Mouse (Mus musculus) stomach, postnatal 0 days (tissue): Measurements from ENCODE around the gene Mc3r. TPM values are rescaled to one million over a fixed set of nuclear protein-coding genes. Genes with fewer than 3 reads are reported as not detected.
A peak's percentile ranks its signal among the peaks of the same experiment; 100 is the strongest.

ENCODE experiments used
- ATAC-seq: fragments of 200-750 bp; cut with Nextera tagmentation; 2 replicates; pipeline ENCODE4 v1.8.0; 2017; ENCODE audit not compliant: low FRiP score, low TSS enrichment
- DNase-seq: peaks from one replicate; pipeline ENCODE4 v3.0.0-alpha.2; 2016; ENCODE audit warnings: low spot score
- H3K27ac ChIP-seq: fragments of 300-500 bp; sonication (generic); replicated peaks from 2 replicates; pipeline ENCODE4 v1.5.1; 2014; ENCODE audit warnings: mild to moderate bottlenecking, control low read depth
- H3K27me3 ChIP-seq: fragments of 300-500 bp; sonication (generic); 2 replicates; pipeline ENCODE4 v1.6.1; 2014; ENCODE audit warnings: low read length; ENCODE audit not compliant: control insufficient read depth, insufficient read depth
- H3K36me3 ChIP-seq: fragments of 300-500 bp; sonication (generic); 2 replicates; pipeline ENCODE4 v1.6.1; 2014; ENCODE audit warnings: low read length, mixed read lengths; ENCODE audit not compliant: control insufficient read depth, insufficient read depth
- H3K4me1 ChIP-seq: fragments of 300-500 bp; sonication (generic); replicated peaks from 2 replicates; pipeline ENCODE4 v1.6.1; 2014; ENCODE audit warnings: antibody characterized with exemption; ENCODE audit not compliant: control insufficient read depth, insufficient read depth
- H3K4me2 ChIP-seq: fragments of 300-500 bp; sonication (generic); replicated peaks from 2 replicates; pipeline ENCODE4 v1.6.1; 2014; ENCODE audit warnings: low read depth, mild to moderate bottlenecking, control low read depth, moderate library complexity
- H3K4me3 ChIP-seq: fragments of 300-500 bp; sonication (generic); 2 replicates; pipeline ENCODE4 v1.5.1; 2014; ENCODE audit warnings: low read depth, low read length, control low read depth
- H3K9ac ChIP-seq: fragments of 300-500 bp; sonication (generic); 2 replicates; pipeline ENCODE4 v1.6.1; 2014; ENCODE audit warnings: mild to moderate bottlenecking, low read length, control low read depth, mixed read lengths
- H3K9me3 ChIP-seq: fragments of 300-500 bp; sonication (generic); 2 replicates; pipeline ENCODE4 v1.6.1; 2016; ENCODE audit warnings: low read length; ENCODE audit not compliant: control insufficient read depth
- CTCF ChIP-seq: IDR thresholded peaks from 2 replicates; pipeline ENCODE4 v1.5.1; 2016; ENCODE audit warnings: antibody characterized with exemption, low read depth, mild to moderate bottlenecking, moderate library complexity
- EP300 ChIP-seq: optimal IDR thresholded peaks from 2 replicates; pipeline ENCODE3; 2016; ENCODE audit warnings: antibody characterized with exemption
- WGBS: fragments of 180-500 bp; shearing (Covaris S2); extraction: QIAGEN DNeasy Blood & Tissue Kit; methylation state at CpG from one replicate; pipeline ENCODE4 v1.1.7; 2014; 5-methylcytosine and 5-hydroxymethylcytosine counted together
- polyA plus RNA-seq: library from polyadenylated mRNA; unstranded; fragments of >200 nt; fragmentation: Nextera tagmentation; extraction: Ambion mirVana; gene quantifications from 2 replicates; pipeline ENCODE4 v1.2.1, GENCODE M21; 2015

The Mc3r gene
- polyA plus RNA-seq, 1 experiment from 2014 or later: not detected

- Histone ChIP-seq H3K36me3 (no peaks in the 10 kb centered on the region), H3K4me2 (no peak overlapping the region), H3K9ac (no peak overlapping the region), H3K27me3 (no peaks in the 10 kb centered on the region), H3K9me3 (no peaks in the 10 kb centered on the region), H3K4me1 (no peaks in the 10 kb centered on the region), H3K4me3 (no peak overlapping the region), H3K27ac (no peak overlapping the region)
- TF ChIP-seq EP300: no peak
- no peak for TF ChIP-seq CTCF
- DNase-seq (no peak), ATAC-seq (0 out of 2 replicates have a peak, but pooled peaks have one; percentile 8)
- 41% methylated on average over 4 of the region's 4 CpGs for WGBS
Measured at GRCm38 (mm10) chr2:172230126-172230525, 18.2 kb upstream of the Mc3r start.

GRCm38 (mm10) chr2:172238220-172238619, 10.1 kb upstream of the Mc3r start:
- 75% methylated on average over 5 of the region's 5 CpGs for WGBS
- ATAC-seq (no peak), DNase-seq (no peak)
- Histone ChIP-seq H3K27ac (no peak overlapping the region), H3K9ac (no peak overlapping the region), H3K36me3 (no peaks in the 10 kb centered on the region), H3K4me2 (no peak overlapping the region), H3K4me1 (no peaks in the 10 kb centered on the region), H3K9me3 (no peaks in the 10 kb centered on the region), H3K4me3 (no peak overlapping the region), H3K27me3 (no peaks in the 10 kb centered on the region)
- TF ChIP-seq EP300 (no peak), CTCF (no peak)

- H3K27ac ChIP-seq: no peak overlapping the region
- no peaks in the 10 kb centered on the region for H3K27me3 ChIP-seq
- no peak overlapping the region for H3K4me3 ChIP-seq
- DNase-seq: peak; percentile 74
- H3K9me3 ChIP-seq: no peaks in the 10 kb centered on the region
- WGBS: 15% methylated on average over 5 of the region's 5 CpGs
- no peaks in the 10 kb centered on the region for H3K36me3 ChIP-seq
- no peaks in the 10 kb centered on the region for H3K4me1 ChIP-seq
- H3K9ac ChIP-seq: no peak overlapping the region
- no peak overlapping the region for H3K4me2 ChIP-seq
- TF ChIP-seq CTCF (no peak), EP300 (no peak)
- ATAC-seq: no peak
Measured at GRCm38 (mm10) chr2:172241031-172241430, 7.3 kb upstream of the Mc3r start.

GRCm38 (mm10) chr2:172245497-172245896, 2.8 kb upstream of the Mc3r start:
- H3K36me3 ChIP-seq: no peaks in the 10 kb centered on the region
- H3K9me3 ChIP-seq: no peaks in the 10 kb centered on the region
- no peak overlapping the region for H3K4me2 ChIP-seq
- no peaks in the 10 kb centered on the region for H3K27me3 ChIP-seq
- no peak overlapping the region for H3K9ac ChIP-seq
- no peak overlapping the region for H3K4me3 ChIP-seq
- DNase-seq (no peak), ATAC-seq (no peak)
- H3K4me1 ChIP-seq: no peaks in the 10 kb centered on the region
- H3K27ac ChIP-seq: no peak overlapping the region
- WGBS: 20% methylated on average over 8 of the region's 8 CpGs
- TF ChIP-seq CTCF: no peak
- TF ChIP-seq EP300: no peak

GRCm38 (mm10) chr2:172249336-172249735, 1.0 kb downstream of the Mc3r start:
- no peak for ATAC-seq
- Histone ChIP-seq H3K36me3 (no peaks in the 10 kb centered on the region), H3K4me3 (no peak overlapping the region), H3K9me3 (no peaks in the 10 kb centered on the region), H3K27ac (no peak overlapping the region), H3K9ac (no peak overlapping the region), H3K4me1 (no peaks in the 10 kb centered on the region), H3K4me2 (no peak overlapping the region), H3K27me3 (no peaks in the 10 kb centered on the region)
- 79% methylated on average over 14 of the region's 14 CpGs for WGBS
- DNase-seq: no peak
- TF ChIP-seq EP300 (no peak), CTCF (peak; percentile 56)

GRCm38 (mm10) chr2:172256418-172256817, 8.1 kb downstream of the Mc3r start:
- no peak overlapping the region for H3K9ac ChIP-seq
- H3K27ac ChIP-seq: no peak overlapping the region
- WGBS: 75% methylated on average over 6 of the region's 6 CpGs
- no peaks in the 10 kb centered on the region for H3K4me1 ChIP-seq
- TF ChIP-seq EP300 (no peak), CTCF (no peak)
- DNase-seq: no peak
- H3K27me3 ChIP-seq: no peaks in the 10 kb centered on the region
- H3K9me3 ChIP-seq: no peaks in the 10 kb centered on the region
- no peak overlapping the region for H3K4me3 ChIP-seq
- H3K4me2 ChIP-seq: no peak overlapping the region
- no peaks in the 10 kb centered on the region for H3K36me3 ChIP-seq
- no peak for ATAC-seq

DNA sequence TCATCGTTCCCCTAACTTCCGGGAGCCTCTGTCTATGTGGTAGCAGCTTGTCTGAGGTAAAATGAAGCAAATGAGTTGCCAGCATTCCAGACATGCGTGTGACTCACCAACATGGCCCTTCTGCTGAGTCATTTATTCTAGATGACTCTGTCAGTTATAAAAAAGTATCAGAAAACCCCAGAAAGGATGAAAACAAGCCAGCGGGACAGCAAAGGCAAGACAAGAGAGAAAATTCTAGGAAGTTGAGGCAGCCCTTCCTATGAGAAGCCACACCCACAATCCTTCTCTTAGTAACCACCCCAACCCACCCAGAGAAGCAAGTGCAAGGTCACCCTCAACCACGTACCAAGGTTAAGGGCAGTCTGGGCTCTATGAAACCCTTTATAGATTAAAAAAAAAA, 8.7 kb downstream of the Mc3r start:
- Histone ChIP-seq H3K36me3 (no peaks in the 10 kb centered on the region), H3K27ac (no peak overlapping the region), H3K4me1 (no peaks in the 10 kb centered on the region), H3K27me3 (no peaks in the 10 kb centered on the region), H3K4me2 (no peak overlapping the region), H3K9me3 (no peaks in the 10 kb centered on the region), H3K9ac (no peak overlapping the region), H3K4me3 (no peak overlapping the region)
- ATAC-seq (no peak), DNase-seq (no peak)
- 79% methylated on average over 5 of the region's 5 CpGs for WGBS
- TF ChIP-seq CTCF: no peak
- TF ChIP-seq EP300: no peak
